Mouse (Mus musculus) intestine, embryonic 16.5 days (tissue): ENCODE data around the gene Siglecg. TPM values are rescaled to one million over a fixed set of nuclear protein-coding genes. Genes with fewer than 3 reads are reported as not detected.

ENCODE experiments used
- microRNA-seq: library from miRNA; unstranded; fragments of <30 nt; microRNA quantifications from one replicate; pipeline ENCODE4, GENCODE M21; 2016
- polyA plus RNA-seq: library from polyadenylated mRNA; unstranded; fragments of >200 nt; fragmentation: Nextera tagmentation; extraction: Ambion mirVana; gene quantifications from 2 replicates; pipeline ENCODE4 v1.2.1, GENCODE M21; 2015

The Siglecg gene
- polyA plus RNA-seq, 1 experiment from 2014 or later: 0.39 TPM

Small RNA genes within 50 kb of the gene (microRNA-seq; reads per million reads assigned to microRNA genes)
- 0.91 reads per million for gene Mir7051

Other genes starting within 250 kb of the Siglecg start
- gene Zfp715, start 94.9 kb upstream of the Siglecg start, polyA plus RNA-seq: 8.2 and 8.7 TPM in 2 replicates
- 0.46 and 0.54 TPM in 2 replicates for gene Siglecf, start 56.9 kb upstream of the Siglecg start, polyA plus RNA-seq
- gene Lim2, start 19.5 kb downstream of the Siglecg start, polyA plus RNA-seq: 0.26 and 0.61 TPM in 2 replicates
- 4.1 and 4.3 TPM in 2 replicates for gene Nkg7, start 28.9 kb downstream of the Siglecg start, polyA plus RNA-seq
- not detected in 2 replicates for gene Cldnd2, start 32.6 kb downstream of the Siglecg start, polyA plus RNA-seq
- 551 and 568 TPM in 2 replicates for gene Etfb, start 35.9 kb downstream of the Siglecg start, polyA plus RNA-seq
- gene Gm45233, start 35.9 kb downstream of the Siglecg start, polyA plus RNA-seq: 0.20 and 0.32 TPM in 2 replicates
- gene Vsig10l, start 54.9 kb downstream of the Siglecg start, polyA plus RNA-seq: 2.7 and 2.8 TPM in 2 replicates
- 0.33 and 0.38 TPM in 2 replicates for gene Iglon5, start 81.9 kb downstream of the Siglecg start, polyA plus RNA-seq
- gene 4931406B18Rik, start 97.7 kb downstream of the Siglecg start, polyA plus RNA-seq: not detected in 2 replicates
- 2.3 TPM in 2 replicates for gene Cd33, start 136.2 kb downstream of the Siglecg start, polyA plus RNA-seq
- 2.2 and 2.4 TPM in 2 replicates for gene Zfp658, start 154.1 kb downstream of the Siglecg start, polyA plus RNA-seq
- gene Zfp719, start 171.4 kb downstream of the Siglecg start, polyA plus RNA-seq: 7.5 and 8.3 TPM in 2 replicates
- not detected in 2 replicates for gene Zfp819, start 199.0 kb downstream of the Siglecg start, polyA plus RNA-seq
- gene Ceacam18, start 226.5 kb downstream of the Siglecg start, polyA plus RNA-seq: 9.9 and 10.1 TPM in 2 replicates